Mouse (Mus musculus) ES-E14 (cell line): ENCODE results near the gene Phlpp1. TPM values are rescaled to one million over a fixed set of nuclear protein-coding genes. Genes with fewer than 3 reads are reported as not detected.

Experiments used
- DNase-seq: peaks from one replicate; pipeline ENCODE4 v3.0.0-alpha.2; 2013; ENCODE audit warnings: low read depth, low spot score
- H3K27ac ChIP-seq: 2 replicates; pipeline ENCODE4 v1.5.1; 2012; ENCODE audit warnings: low read depth, mild to moderate bottlenecking, low read length, moderate library complexity, mixed read lengths; ENCODE audit not compliant: poor library complexity, insufficient read depth, severe bottlenecking
- H3K36me3 ChIP-seq: 2 replicates; pipeline ENCODE4 v1.6.1; 2012; ENCODE audit warnings: mild to moderate bottlenecking, low read length, moderate library complexity, mixed read lengths; ENCODE audit not compliant: control insufficient read depth, poor library complexity, insufficient read depth, severe bottlenecking
- H3K4me1 ChIP-seq, 2 experiments: fragments of 150-350 bp in 1 of 2; sonication (generic) in 1 of 2; 2 replicates each; pipeline ENCODE4 v1.6.1; 2012; ENCODE audit warnings: low read length in 2 of 2, mild to moderate bottlenecking in 1 of 2, mixed read lengths in 1 of 2; ENCODE audit not compliant: control insufficient read depth in 2 of 2, insufficient read depth in 2 of 2, poor library complexity in 1 of 2
- H3K4me3 ChIP-seq, 2 experiments: fragments of 150-350 bp in 1 of 2; sonication (generic) in 1 of 2; 2 replicates each; pipeline ENCODE4 v1.5.1; 2012; ENCODE audit warnings: low read length in 2 of 2, low read depth in 1 of 2, mild to moderate bottlenecking in 1 of 2, mixed read lengths in 1 of 2; ENCODE audit not compliant: insufficient read depth in 1 of 2, poor library complexity in 1 of 2, severe bottlenecking in 1 of 2
- H3K9ac ChIP-seq: 2 replicates; pipeline ENCODE4 v1.6.1; 2012; ENCODE audit warnings: low read depth, mild to moderate bottlenecking, low read length, mixed read lengths; ENCODE audit not compliant: poor library complexity, insufficient read depth, severe bottlenecking
- H3K9me3 ChIP-seq: fragments of 150-350 bp; sonication (generic); 2 replicates; pipeline ENCODE4 v1.6.1; 2012; ENCODE audit warnings: low read depth, mild to moderate bottlenecking, low read length; ENCODE audit not compliant: control insufficient read depth, insufficient read depth
- CHD2 ChIP-seq: IDR thresholded peaks from 2 replicates; pipeline ENCODE4 v1.6.1; 2014; ENCODE audit warnings: mild to moderate bottlenecking, low read depth, low read length, inconsistent platforms
- HCFC1 ChIP-seq: IDR thresholded peaks from 2 replicates; pipeline ENCODE4 v1.6.1; 2012; ENCODE audit warnings: low read length, inconsistent platforms, borderline replicate concordance; ENCODE audit not compliant: insufficient read depth
- MAFK ChIP-seq: IDR thresholded peaks from 2 replicates; pipeline ENCODE4 v1.6.1; 2014; ENCODE audit warnings: mild to moderate bottlenecking, low read depth, low read length, inconsistent platforms; ENCODE audit not compliant: insufficient read depth
- ZC3H11A ChIP-seq: IDR thresholded peaks from 2 replicates; pipeline ENCODE4 v1.6.1; 2012; ENCODE audit warnings: low read depth, mild to moderate bottlenecking, inconsistent platforms, low read length, borderline replicate concordance
- ZNF384 ChIP-seq: IDR thresholded peaks from 2 replicates; pipeline ENCODE4 v1.6.1; 2012; ENCODE audit warnings: low read depth, low read length, inconsistent platforms
- in situ Hi-C, 2 experiments: fragments of 600-800 bp; cut with MboI; formaldehyde crosslinking; loops; one replicate each; pipeline ENCODE4 v1.15.1; 2025; ENCODE audit warnings: low sequenced_read_pairs in 2 of 2, inconsistent platforms in 1 of 2; ENCODE audit not compliant: unreplicated experiment in 2 of 2
- total RNA-seq: library from RNA; depleted of rRNA; stranded (reverse); fragments of 300-350 nt; gene quantifications from 2 replicates; pipeline ENCODE4 v1.2.3, GENCODE M21; 2012

Gene Phlpp1
- total RNA-seq, 1 experiment = 4.5 TPM

GRCm38 (mm10) chr1:106192864-106193470, 21.4 kb downstream of the Phlpp1 start:
- in situ Hi-C loops = no loop called here
- no peak for TF ChIP-seq MAFK
- no peak for TF ChIP-seq CHD2
- TF ChIP-seq ZNF384 = no peak
- no peak for TF ChIP-seq ZC3H11A
- no peak for TF ChIP-seq HCFC1
- Histone ChIP-seq H3K27ac (no peak overlapping the region), H3K4me1 (peaks cover 0 to 2% of the 10 kb centered on the region in 2 experiments; a peak in 1 of 4 replicates), H3K9ac (no peak overlapping the region), H3K36me3 (no peaks in the 10 kb centered on the region), H3K9me3 (no peaks in the 10 kb centered on the region), H3K4me3 (no peak overlapping the region)
- no peak for DNase-seq

- no peaks in the 10 kb centered on the region for H3K36me3 ChIP-seq
- no peak for DNase-seq
- peaks cover 0 to 2% of the 10 kb centered on the region in 2 experiments; a peak in 1 of 4 replicates for H3K4me1 ChIP-seq
- no peaks in the 10 kb centered on the region for H3K9me3 ChIP-seq
- no peak overlapping the region for H3K9ac ChIP-seq
- in situ Hi-C loops = no loop called here
- no peak overlapping the region for H3K27ac ChIP-seq
- no peak for TF ChIP-seq ZC3H11A
- no peak for TF ChIP-seq ZNF384
- TF ChIP-seq HCFC1 = no peak
- no peak for TF ChIP-seq MAFK
- TF ChIP-seq CHD2 = no peak
- no peak overlapping the region for H3K4me3 ChIP-seq
Measured at GRCm38 (mm10) chr1:106193487-106193886, 21.9 kb downstream of the Phlpp1 start.

- DNase-seq = no peak
- no peak overlapping the region for H3K4me3 ChIP-seq
- H3K9me3 ChIP-seq = no peaks in the 10 kb centered on the region
- H3K4me1 ChIP-seq = peaks cover under 1 to 5% of the 10 kb centered on the region in 2 experiments; a peak in 2 of 4 replicates
- no peak overlapping the region for H3K9ac ChIP-seq
- in situ Hi-C loops = no loop called here
- no peak for TF ChIP-seq HCFC1
- TF ChIP-seq CHD2 = no peak
- TF ChIP-seq ZNF384 = no peak
- no peak for TF ChIP-seq ZC3H11A
- no peak for TF ChIP-seq MAFK
- H3K36me3 ChIP-seq = no peaks in the 10 kb centered on the region
- no peak overlapping the region for H3K27ac ChIP-seq
Measured at GRCm38 (mm10) chr1:106194263-106194662, 22.7 kb downstream of the Phlpp1 start.

GRCm38 (mm10) chr1:106197991-106198390, 26.4 kb downstream of the Phlpp1 start:
- no peak overlapping the region for H3K4me3 ChIP-seq
- peaks cover 3 to 8% of the 10 kb centered on the region in 2 experiments; a peak in 3 of 4 replicates for H3K4me1 ChIP-seq
- no peak overlapping the region for H3K9ac ChIP-seq
- H3K9me3 ChIP-seq = no peaks in the 10 kb centered on the region
- H3K27ac ChIP-seq = no peak overlapping the region
- in situ Hi-C loops = no loop called here
- DNase-seq = no peak
- TF ChIP-seq CHD2 (no peak), ZC3H11A (no peak), MAFK (no peak), ZNF384 (no peak), HCFC1 (no peak)
- H3K36me3 ChIP-seq = no peaks in the 10 kb centered on the region

GRCm38 (mm10) chr1:106199109-106199508, 27.6 kb downstream of the Phlpp1 start:
- Histone ChIP-seq H3K36me3 (no peaks in the 10 kb centered on the region), H3K27ac (no peak overlapping the region), H3K4me3 (no peak overlapping the region), H3K4me1 (peaks cover 3 to 11% of the 10 kb centered on the region in 2 experiments), H3K9ac (no peak overlapping the region), H3K9me3 (no peaks in the 10 kb centered on the region)
- DNase-seq = no peak
- no peak for TF ChIP-seq HCFC1
- TF ChIP-seq MAFK = no peak
- TF ChIP-seq CHD2 = no peak
- no peak for TF ChIP-seq ZNF384
- TF ChIP-seq ZC3H11A = no peak
- in situ Hi-C loops = no loop called here
